Mouse (Mus musculus) MEL (cell line): Measurements from ENCODE around the gene Tab1. TPM values are rescaled to one million over a fixed set of nuclear protein-coding genes. Genes with fewer than 3 reads are reported as not detected.

Experiments
- DNase-seq: peaks from one replicate; pipeline ENCODE4 v3.0.0; 2011; ENCODE audit warnings: low read depth, low spot score
- H3K27ac ChIP-seq: 2 replicates; pipeline ENCODE4 v1.5.1; 2012; ENCODE audit warnings: low read depth, mild to moderate bottlenecking, control low read depth, low read length, moderate library complexity; ENCODE audit not compliant: control insufficient read depth
- H3K27me3 ChIP-seq, 2 experiments: fragments of 150-350 bp in 1 of 2; sonication (generic) in 1 of 2; 2 replicates each; pipeline ENCODE4 v1.6.1; 2012; ENCODE audit warnings: low read length in 2 of 2, mild to moderate bottlenecking in 2 of 2, improper control_type of control experiment in 1 of 2, moderate library complexity in 1 of 2; ENCODE audit not compliant: insufficient read depth in 2 of 2, control insufficient read depth in 1 of 2
- H3K36me3 ChIP-seq, 2 experiments: 2 replicates each; pipeline ENCODE4 v1.6.1; 2012 to 2014; ENCODE audit warnings: low read length in 2 of 2, improper control_type of control experiment in 1 of 2, inconsistent platforms in 1 of 2, mild to moderate bottlenecking in 1 of 2; ENCODE audit not compliant: insufficient read depth in 2 of 2, control insufficient read depth in 1 of 2
- H3K4me1 ChIP-seq, 2 experiments: fragments of 150-350 bp in 1 of 2; sonication (generic) in 1 of 2; 2 replicates each; pipeline ENCODE4 v1.6.1; 2012; ENCODE audit warnings: low read length in 2 of 2, improper control_type of control experiment in 1 of 2, mild to moderate bottlenecking in 1 of 2; ENCODE audit not compliant: insufficient read depth in 2 of 2, control insufficient read depth in 1 of 2
- H3K4me3 ChIP-seq, 2 experiments: fragments of 150-350 bp in 1 of 2; sonication (generic) in 1 of 2; 2 replicates each; pipeline ENCODE4 v1.5.1; 2012; ENCODE audit warnings: low read depth in 2 of 2, low read length in 2 of 2, mild to moderate bottlenecking in 2 of 2, moderate library complexity in 2 of 2, control low read depth in 1 of 2, improper control_type of control experiment in 1 of 2; ENCODE audit not compliant: control insufficient read depth in 1 of 2, insufficient read depth in 1 of 2
- H3K79me2 ChIP-seq: 2 replicates; pipeline ENCODE4 v1.6.1; 2012; ENCODE audit warnings: mild to moderate bottlenecking, low read length, moderate library complexity; ENCODE audit not compliant: control insufficient read depth, poor library complexity, insufficient read depth
- H3K9ac ChIP-seq: 2 replicates; pipeline ENCODE4 v1.6.1; 2012; ENCODE audit warnings: low read depth, mild to moderate bottlenecking, control low read depth, low read length, moderate library complexity; ENCODE audit not compliant: control insufficient read depth, poor library complexity, severe bottlenecking
- H3K9me3 ChIP-seq: fragments of 150-350 bp; sonication (generic); replicated peaks from 2 replicates; pipeline ENCODE4 v1.6.1; 2012; ENCODE audit warnings: mild to moderate bottlenecking, low read length, improper control_type of control experiment, moderate library complexity; ENCODE audit not compliant: insufficient read depth
- EP300 ChIP-seq, 2 experiments: IDR thresholded peaks; 2 replicates each; pipeline ENCODE4 v1.6.1; 2011; ENCODE audit warnings: improper control_type of control experiment in 2 of 2, low read length in 2 of 2, low read depth in 1 of 2, mild to moderate bottlenecking in 1 of 2
- MAZ ChIP-seq: IDR thresholded peaks from 2 replicates; pipeline ENCODE4 v1.6.1; 2012; ENCODE audit warnings: low read depth, mild to moderate bottlenecking, inconsistent platforms, low read length, improper control_type of control experiment
- NRF1 ChIP-seq: IDR thresholded peaks from 2 replicates; pipeline ENCODE4 v1.6.1; 2014; ENCODE audit warnings: low read depth, mild to moderate bottlenecking, inconsistent platforms, low read length, improper control_type of control experiment, moderate library complexity; ENCODE audit not compliant: poor library complexity, insufficient read depth, severe bottlenecking
- POLR2AphosphoS2 ChIP-seq: IDR thresholded peaks from 2 replicates; pipeline ENCODE4 v1.6.1; 2011; ENCODE audit warnings: low read length, improper control_type of control experiment
- TAL1 ChIP-seq: IDR thresholded peaks from 2 replicates; pipeline ENCODE4 v1.6.1; 2012; ENCODE audit warnings: mild to moderate bottlenecking, inconsistent platforms, low read length, moderate library complexity, mixed read lengths
- TBP ChIP-seq: IDR thresholded peaks from 2 replicates; pipeline ENCODE4 v1.8.0; 2011; ENCODE audit warnings: low read depth, low read length, improper control_type of control experiment
- UBTF ChIP-seq: IDR thresholded peaks from 2 replicates; pipeline ENCODE4 v1.6.1; 2012; ENCODE audit warnings: low read depth, mild to moderate bottlenecking, inconsistent platforms, low read length, improper control_type of control experiment, moderate library complexity, borderline replicate concordance; ENCODE audit not compliant: insufficient read depth
- USF1 ChIP-seq: IDR thresholded peaks from 2 replicates; pipeline ENCODE4 v1.6.1; 2014; ENCODE audit warnings: low read depth, mild to moderate bottlenecking, inconsistent platforms, low read length, improper control_type of control experiment, moderate library complexity
- USF2 ChIP-seq, 2 experiments: IDR thresholded peaks; 2 replicates each; pipeline ENCODE4 v1.6.1; 2011 to 2012; ENCODE audit warnings: improper control_type of control experiment in 2 of 2, low read length in 2 of 2, borderline replicate concordance in 1 of 2, inconsistent platforms in 1 of 2, low read depth in 1 of 2, mild to moderate bottlenecking in 1 of 2; ENCODE audit not compliant: insufficient read depth in 1 of 2
- ZMIZ1 ChIP-seq: IDR thresholded peaks from 2 replicates; pipeline ENCODE4 v1.6.1; 2012; ENCODE audit warnings: low read depth, mild to moderate bottlenecking, inconsistent platforms, low read length, improper control_type of control experiment, moderate library complexity
- polyA plus RNA-seq, 2 experiments: library from polyadenylated mRNA; stranded (reverse) in 1 of 2; unstranded in 1 of 2; fragments of >175 nt in 1 of 2; fragments of >200 nt in 1 of 2; gene quantifications; 2 replicates each; pipeline versions ENCODE4 v1.2.1 to v1.2.4; 2012; ENCODE audit warnings: low replicate concordance in 2 of 2, low read depth in 1 of 2; ENCODE audit not compliant: insufficient read length in 2 of 2, insufficient read depth in 1 of 2, missing spikeins in 1 of 2
- total RNA-seq: library from RNA; depleted of rRNA; stranded (reverse); fragments of 300-350 nt; gene quantifications from 2 replicates; pipeline ENCODE4 v1.2.3, GENCODE M21; 2012

The Tab1 gene
- total and polyA plus RNA-seq, 3 experiments = 23.3 to 31.1 TPM; not detected in 1

GRCm38 (mm10) chr15:80115256-80115655 is 17.7 kb upstream of the Tab1 start:
- Histone ChIP-seq H3K36me3 (peaks cover 0 to 7% of the 10 kb centered on the region in 2 experiments; a peak in 2 of 4 replicates), H3K4me3 (no peak overlapping the region), H3K4me1 (peaks cover 0 to 3% of the 10 kb centered on the region in 2 experiments; a peak in 2 of 4 replicates), H3K9me3 (no peaks in the 10 kb centered on the region), H3K27ac (no peak overlapping the region), H3K9ac (no peak overlapping the region), H3K79me2 (no peaks in the 10 kb centered on the region), H3K27me3 (no peaks in the 10 kb centered on the region)
- TF ChIP-seq USF1 (peak; percentile 70), USF2 (IDR thresholded peaks at IDR 0.05; ENCODE audit: borderline replicate concordance in 1 of 2, insufficient read depth in 1 of 2, low read depth in 1 of 2, low read length in 2 of 2) (no peak)
- no peak for DNase-seq

- Histone ChIP-seq H3K4me3 (no peak overlapping the region), H3K9me3 (no peaks in the 10 kb centered on the region), H3K36me3 (peaks cover 0 to 7% of the 10 kb centered on the region in 2 experiments; a peak in 2 of 4 replicates), H3K79me2 (no peaks in the 10 kb centered on the region), H3K27me3 (no peaks in the 10 kb centered on the region), H3K9ac (no peak overlapping the region), H3K27ac (no peak overlapping the region), H3K4me1 (peaks cover 0 to 3% of the 10 kb centered on the region in 2 experiments; a peak in 2 of 4 replicates)
- DNase-seq = no peak
- TF ChIP-seq TAL1 (peak; percentile 69), EP300 (IDR thresholded peaks at IDR 0.05; ENCODE audit: low read depth in 1 of 2, low read length in 2 of 2) (peak in 1 of 2 experiments; percentile 38; a peak in 2 of 4 replicates), MAZ (no peak)
These were observed 16.8 kb upstream of the Tab1 start for GRCm38 (mm10) chr15:80115866-80116794.

GRCm38 (mm10) chr15:80117154-80117553 is 15.8 kb upstream of the Tab1 start:
- Histone ChIP-seq H3K36me3 (peaks cover 0 to 2% of the 10 kb centered on the region in 2 experiments; a peak in 2 of 4 replicates), H3K27ac (no peak overlapping the region), H3K4me3 (no peak overlapping the region), H3K9me3 (no peaks in the 10 kb centered on the region), H3K4me1 (peaks cover 0 to 3% of the 10 kb centered on the region in 2 experiments; a peak in 2 of 4 replicates), H3K79me2 (no peaks in the 10 kb centered on the region), H3K9ac (no peak overlapping the region), H3K27me3 (no peaks in the 10 kb centered on the region)
- DNase-seq = no peak
- TF ChIP-seq UBTF (no peak), USF1 (0 out of 2 replicates have a peak, but pooled peaks have one; percentile 6), POLR2AphosphoS2 (no peak), NRF1 (no peak), TBP (no peak), EP300 (IDR thresholded peaks at IDR 0.05; ENCODE audit: low read depth in 1 of 2, low read length in 2 of 2) (no peak), ZMIZ1 (no peak)
